Mouse (Mus musculus): Measurements from ENCODE around the gene Psmd6.

Psmd6 gene

DNA sequence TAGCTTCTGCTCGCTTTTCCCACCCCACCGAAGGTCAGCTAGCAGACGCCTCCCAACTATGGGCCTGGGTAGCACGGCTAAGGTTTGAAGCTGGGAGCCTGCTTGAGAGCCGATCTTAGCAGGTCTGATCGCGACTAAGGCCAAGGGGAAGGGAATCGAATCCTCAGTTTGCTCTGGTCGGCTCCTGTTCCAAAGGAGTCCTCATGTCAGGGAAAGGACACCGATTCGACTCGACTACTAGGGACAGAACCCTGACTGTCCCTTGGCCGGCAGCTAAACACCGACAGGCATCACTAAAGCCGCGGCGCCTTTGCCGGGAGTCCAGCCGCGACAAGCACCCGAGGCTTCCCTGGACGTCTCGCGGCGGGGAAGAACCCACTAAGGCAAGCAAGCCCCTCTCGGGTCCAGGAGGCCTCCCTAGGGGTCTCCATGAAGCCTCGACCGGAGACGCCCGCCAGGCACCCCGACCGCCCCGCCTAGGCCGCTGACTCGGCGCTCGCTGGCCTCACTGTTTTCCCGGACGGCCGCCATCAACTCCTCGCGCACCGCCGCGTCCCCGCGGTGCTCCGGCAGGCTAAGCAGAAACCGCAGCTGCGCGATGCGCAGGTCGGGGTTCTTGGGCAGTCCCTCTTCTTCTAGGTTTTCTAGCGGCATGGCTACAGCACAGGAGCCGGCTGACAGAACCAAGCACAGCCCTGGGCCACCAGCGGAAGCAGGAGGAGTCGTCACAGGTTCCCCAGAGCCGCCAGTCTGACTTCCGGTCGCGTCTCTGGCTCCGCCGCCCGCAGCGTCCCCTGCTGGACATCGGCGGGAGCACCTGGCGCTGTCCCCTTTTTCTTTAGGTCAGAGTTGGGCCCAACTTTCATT is at the start of gene Psmd6:
Psmd6 (minus strand) TSS at position 755 of the 867 bp plus-strand sequence.
- in situ Hi-C loops (cut with MboI, MseI) = loop anchor here (5.0 kb wide), 2 partner anchors 227 to 232 kb away; partner anchors contain the start of gene Il3ra (in 1 of the 2)

DNA sequence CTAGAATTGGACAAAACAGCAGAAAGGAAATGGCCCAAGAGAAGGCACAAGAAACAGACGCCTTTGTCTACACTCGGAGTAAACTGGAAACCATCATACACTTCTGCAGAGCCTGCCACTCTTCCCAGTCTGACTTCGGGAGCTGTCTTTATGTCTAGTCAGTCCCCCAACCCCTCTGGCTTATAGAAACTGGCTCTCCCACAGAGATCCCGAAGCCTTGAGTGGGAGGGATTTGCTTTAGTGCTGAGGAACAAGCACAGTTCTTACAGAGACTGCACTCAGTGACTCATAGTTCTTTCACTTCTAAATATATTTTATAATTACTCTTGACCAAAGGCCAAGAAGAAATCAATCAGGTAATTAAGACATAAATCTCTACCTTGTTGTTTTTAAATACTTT is 10.1 kb downstream of the Psmd6 start:
- in situ Hi-C loops (cut with MboI, MseI) = no loop called here

DNA sequence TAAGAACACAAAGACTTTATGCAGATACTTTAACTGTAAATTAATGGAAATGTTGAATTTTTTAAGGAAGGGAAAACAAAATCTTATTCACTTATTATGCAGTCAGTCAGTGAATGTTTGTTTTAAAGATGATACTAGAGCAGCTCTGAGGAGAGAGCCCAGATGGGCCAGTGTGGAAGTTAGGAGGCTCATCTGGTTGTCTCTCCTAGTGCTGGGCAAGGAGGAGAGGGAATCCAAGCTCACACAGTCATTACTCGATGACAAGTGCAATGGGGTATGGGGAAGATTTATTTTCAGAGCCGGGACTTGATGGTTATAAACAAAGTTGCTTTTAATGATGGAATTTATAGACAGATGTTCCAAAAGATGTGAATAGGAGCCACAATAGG is 15.9 kb downstream of the Psmd6 start:
- in situ Hi-C loops (cut with MboI, MseI) = no loop called here

DNA sequence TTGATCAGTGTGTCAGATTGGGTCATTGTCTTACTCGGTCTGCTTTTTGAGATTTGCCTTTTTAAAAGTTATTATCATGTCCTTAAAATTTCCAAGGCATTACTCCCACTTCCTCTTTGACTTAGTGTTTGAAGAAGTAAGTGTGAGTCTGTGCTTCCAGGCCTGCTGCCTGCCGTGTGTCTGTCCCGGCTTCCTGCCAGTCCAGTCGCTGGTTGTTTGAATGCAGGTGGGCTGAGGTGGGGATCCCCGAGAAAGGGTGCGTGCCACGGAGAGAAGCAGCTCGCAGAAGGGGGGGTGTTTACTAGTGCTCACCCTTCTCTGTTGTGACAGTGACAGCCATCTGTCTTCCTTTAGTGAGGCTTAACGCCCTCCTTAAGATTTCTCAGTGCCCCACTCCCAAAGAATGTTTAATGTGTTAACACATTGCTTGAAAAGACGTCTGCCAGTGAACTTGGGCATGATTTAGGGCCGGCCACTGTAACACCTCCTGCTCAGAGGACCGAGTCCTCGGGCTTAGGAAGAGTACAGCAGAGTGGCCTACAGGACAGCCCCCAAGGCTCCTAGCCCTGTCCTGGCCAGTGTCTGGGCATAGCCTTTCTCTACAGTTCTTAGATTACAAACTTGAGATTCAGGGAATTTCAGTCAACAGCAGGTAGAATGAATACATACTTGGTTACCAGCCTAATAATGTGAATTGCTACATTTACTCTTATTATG is 16.4 kb downstream of the Psmd6 start:
- in situ Hi-C loops (cut with MboI, MseI) = no loop called here

DNA sequence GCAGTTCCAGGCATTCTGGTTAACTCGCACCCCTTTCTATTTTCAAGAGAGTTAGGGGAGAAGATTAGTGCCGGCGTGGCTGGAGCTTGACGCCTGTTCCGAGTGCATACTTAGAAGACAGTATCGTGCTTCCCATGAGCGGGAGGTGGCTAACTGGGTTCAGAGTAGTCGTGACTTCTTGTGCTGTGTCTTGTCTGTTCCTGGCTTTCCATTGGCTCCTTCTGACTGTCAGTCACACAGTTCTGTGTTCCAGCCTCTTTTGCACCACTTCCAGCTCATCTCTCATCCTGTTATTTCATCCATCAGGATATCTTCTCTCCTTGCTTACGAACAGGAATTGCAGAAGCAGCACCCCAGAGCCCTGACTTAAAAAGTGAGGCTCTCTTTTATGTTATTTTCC is 19.5 kb downstream of the Psmd6 start:
- in situ Hi-C loops (cut with MboI, MseI) = no loop called here

DNA sequence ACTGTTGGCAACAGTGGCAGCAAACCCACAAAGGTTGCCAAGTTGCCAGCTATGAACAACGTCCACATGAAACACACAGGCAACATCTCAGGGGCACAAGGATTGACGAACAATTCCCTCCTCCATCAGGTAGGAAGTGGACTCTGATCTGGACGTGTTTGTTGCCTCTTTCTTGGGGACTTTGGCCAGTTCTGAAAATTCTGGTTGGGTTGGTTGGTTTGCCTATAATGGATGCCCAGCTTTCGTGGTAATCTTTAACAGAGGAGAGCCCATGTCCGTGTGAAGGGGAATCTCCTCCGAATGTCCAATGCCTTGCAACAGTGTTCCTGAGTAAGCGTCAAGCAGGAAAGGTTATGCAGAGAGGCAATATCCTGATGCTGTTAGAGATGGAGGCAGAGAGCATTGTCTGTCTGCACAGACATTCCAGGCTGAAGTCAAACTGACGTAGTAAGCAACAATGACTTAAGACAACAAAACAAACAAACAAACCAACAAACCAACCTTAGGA is 20.0 kb downstream of the Psmd6 start:
- in situ Hi-C loops (cut with MboI, MseI) = no loop called here

DNA sequence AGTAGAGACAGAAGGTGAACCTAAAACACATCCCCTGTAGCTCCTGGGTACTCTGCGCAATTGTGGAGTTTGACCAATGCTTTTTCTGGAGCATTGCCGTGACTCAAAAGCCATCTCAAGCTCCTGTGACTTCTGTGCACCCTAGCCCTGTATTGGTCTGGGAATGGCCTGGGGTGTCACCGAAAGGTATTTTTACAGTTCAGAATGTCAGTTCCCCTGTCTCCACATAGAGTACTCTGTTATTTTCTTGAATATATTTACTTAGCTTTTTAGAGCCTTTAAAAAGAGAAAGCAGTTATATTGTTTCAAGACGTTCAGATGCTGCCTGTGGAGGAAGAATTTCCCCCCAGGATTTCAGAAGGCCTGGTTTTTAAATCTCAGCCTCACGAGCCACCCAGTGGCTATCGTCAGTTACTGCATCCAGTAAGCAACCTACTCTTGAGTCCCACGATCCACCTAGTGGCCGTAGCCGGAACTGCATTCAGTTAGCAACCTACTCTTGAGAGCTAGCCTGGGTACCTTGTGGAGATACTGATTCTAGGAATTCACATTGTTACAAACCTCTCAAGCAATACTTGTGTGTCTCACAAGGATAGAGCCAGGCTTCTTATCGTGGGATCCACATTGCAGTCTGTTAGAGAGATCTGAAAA is 22.3 kb downstream of the Psmd6 start:
- in situ Hi-C loops (cut with MboI, MseI) = no loop called here

DNA sequence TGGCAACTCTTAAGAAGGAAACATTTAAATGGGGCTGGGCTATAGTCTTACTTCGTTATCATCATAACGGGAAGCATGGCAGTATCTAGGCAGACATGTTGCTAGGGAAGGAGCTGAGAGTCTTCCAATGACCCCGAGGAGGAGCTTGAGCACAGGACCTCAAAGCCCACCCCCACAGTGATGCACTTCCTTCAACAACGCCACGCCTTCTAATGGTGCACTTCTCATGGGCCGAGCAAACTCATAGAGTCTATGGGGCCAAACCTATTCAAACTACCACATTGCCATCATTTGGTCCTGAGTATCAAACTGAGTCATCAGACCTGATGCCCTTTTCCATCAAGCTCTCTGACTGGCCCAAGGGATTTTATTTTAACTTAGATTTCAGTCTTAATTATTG is 30.2 kb downstream of the Psmd6 start:
- in situ Hi-C loops (cut with MboI, MseI) = no loop called here

DNA sequence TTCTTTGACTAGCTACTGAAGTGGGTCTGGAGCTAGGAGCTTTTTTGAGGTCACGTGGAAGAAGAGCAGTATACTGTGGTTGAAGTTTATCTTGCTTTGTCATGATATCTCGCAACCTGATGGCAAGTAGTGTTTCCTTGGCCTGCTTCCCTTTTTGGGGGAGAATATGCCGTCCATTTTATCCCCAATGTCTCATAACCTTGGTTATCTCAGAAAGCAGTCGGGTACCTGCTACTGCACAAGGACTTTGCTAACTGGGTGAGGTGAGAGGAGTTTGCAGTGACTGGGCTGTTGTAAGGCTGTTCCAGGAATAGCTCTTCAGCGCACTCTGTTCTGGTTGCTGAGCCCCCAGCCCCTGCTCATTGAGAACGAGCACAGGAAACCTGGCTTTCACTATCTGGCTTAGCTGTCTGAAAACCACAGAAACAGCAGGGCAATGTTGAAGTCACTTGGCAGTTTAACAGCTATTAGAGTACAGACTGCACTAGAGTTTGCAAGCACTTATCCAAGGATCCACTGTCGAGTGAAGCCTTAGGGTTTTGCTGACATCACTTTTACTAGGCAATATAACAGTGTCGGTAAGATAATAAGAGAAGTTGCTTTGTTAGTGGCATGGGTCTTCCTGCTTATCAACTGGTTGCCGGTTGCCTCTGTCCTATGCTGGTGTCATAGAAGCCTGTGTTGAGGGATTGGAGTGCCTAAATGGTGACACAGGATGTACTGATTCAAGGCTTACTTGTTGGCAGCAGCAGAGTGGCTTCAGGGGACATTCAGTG is 32.6 kb downstream of the Psmd6 start:
- in situ Hi-C loops (cut with MboI, MseI) = no loop called here

DNA sequence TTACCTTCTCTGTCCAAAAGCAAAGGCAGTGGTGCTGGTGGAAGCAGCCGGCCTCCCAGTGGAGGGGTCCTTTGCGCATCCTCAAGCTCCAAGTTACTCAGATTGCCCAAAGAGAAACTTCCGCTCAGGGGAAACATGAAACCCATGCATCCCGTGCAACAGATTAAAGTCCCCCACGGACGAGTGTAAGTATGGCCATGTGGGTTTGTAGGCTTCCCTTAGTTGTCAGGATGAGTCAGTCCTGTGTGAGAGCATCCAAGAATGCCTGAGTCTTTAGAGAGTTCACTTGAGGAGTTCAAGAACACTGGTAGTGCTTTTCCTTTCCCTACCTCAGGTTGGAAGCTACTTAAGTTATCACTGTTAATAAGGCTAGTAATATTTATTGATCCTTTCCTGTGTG is 33.4 kb downstream of the Psmd6 start:
- in situ Hi-C loops (cut with MboI, MseI) = no loop called here

DNA sequence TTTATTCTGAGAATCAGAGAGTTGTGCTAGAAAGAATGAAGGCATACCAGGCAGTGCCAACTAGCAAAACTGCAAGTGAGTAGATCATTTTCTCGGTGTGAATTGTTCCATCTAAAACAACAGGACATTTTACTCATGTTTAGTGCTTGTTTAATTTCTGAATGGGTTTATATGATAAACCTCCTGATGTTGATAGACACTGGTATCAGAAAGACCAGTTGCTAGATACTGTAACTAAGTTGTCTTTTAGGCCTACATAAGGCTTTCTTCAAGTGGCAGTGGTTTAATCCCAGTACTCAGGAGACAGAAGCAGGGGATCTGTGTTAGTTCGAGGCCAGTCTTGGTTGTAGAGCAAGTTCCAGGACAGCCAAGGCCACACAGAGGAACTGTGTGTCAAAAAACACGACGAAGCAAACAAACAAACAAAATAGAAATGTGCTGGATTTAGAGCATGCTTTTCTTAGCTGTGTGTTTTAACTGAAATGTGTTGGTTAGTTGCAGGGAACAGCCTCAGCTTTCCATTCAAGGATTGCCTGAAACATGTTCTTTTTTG is 34.0 kb downstream of the Psmd6 start:
- in situ Hi-C loops (cut with MboI, MseI) = no loop called here

DNA sequence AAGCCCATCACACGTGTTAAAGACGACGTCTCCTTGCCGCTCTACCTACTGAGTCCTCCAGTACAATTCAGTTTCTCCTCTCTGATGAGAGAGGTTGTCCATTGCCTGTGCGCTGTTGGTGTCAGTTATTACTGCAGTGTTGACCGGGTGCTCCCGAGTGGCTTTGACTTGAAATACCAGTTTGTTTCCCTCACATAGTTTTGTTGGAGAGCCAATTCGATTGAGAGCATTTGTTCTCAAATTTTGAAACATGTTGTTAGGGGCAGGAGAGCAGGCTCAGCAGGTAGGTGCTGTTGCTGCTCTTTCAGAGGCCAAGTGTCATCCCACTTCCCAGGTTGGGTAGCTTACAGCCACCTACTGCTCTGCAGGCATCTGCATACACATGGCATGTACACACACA is 37.0 kb downstream of the Psmd6 start:
- in situ Hi-C loops (cut with MboI, MseI) = no loop called here

DNA sequence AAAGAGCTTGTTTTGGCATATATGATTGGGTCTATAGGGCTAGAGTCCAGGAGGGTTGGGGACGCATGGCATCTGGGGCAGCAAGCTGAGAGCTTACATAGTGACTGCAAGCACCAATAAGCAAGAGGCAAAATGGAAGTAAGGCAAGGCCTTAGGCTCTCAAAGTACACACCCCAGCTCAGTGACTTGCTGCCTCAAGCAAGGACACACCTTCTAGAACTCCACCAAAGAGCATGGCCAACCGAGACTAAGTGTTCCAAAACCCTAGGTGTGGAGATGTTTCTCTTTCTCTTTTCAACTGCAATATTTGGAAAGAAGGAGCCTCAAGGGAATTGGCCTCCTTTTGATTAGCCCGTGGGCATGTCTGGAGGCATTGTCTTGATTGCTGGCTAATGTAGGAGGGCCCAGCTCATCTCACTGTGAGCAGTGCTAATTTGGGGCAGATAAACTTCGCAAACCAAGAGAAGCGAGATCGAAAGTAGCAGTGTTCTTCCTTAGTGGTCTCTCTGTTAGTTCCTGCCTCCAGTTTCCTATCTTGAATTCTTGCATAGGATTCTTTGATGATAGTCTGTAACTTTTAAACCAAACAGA is 40.1 kb downstream of the Psmd6 start:
- in situ Hi-C loops (cut with MboI, MseI) = no loop called here

DNA sequence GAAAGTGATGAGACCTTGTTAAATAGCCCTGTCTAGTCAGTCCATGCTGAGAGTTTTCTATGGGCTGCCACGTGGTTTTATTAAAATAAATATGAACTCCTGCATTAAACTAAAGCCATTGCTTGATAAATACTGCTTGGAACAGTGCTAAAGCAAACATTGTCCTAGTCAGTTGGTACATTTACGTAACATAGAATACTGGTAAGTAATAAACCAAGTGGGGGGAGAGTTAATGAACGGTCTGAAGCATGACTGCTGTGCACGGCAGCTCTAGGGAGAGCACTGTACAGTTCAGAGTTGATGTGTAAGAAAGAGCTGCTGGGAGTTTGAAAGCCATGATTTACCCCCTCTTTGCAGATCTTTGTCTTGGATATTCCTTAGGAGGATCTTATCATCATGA is 49.3 kb downstream of the Psmd6 start:
- in situ Hi-C loops (cut with MboI, MseI) = loop anchor here in 1 of 2 experiments (25.0 kb wide), 1 partner anchor 566 kb away; no protein-coding TSS in a partner anchor

DNA sequence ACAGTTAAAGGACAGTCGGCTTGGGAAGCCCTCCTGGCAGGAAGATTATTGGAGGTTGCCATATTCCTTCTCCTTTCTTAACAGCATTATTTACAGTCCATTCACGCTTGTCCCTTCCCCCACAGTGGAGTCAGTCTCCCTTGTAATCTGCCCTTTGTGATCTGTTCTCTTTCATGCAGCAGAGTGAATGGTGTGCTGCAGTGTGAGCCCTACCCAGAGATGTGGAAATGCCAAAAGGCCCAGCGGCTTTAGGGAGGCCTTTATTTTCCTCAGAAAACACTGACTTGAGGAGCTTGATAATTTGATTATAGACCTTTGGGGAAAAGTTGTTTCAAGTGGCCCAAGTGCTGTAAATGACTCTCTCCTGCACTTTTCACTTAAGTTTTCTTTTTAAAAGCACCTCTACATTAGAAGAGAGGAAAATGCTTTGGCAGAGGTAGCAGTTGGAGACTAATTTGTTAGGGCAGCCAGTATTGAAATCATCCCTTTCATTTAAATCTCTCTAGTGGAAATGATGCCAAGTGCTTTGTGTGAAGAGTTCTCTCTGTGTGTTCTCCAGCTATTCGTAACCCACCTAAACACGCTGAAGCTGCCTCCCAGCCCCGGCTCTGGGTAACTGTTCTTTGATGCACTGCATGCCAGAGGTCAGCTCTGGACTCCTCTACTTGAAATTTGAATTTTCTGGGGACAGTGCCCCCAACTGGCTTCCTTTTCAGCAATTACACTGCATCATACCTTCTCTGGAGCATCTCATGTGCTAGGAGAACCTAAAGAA is 50.1 kb downstream of the Psmd6 start:
- in situ Hi-C loops (cut with MboI, MseI) = loop anchor here in 1 of 2 experiments (25.0 kb wide), 1 partner anchor 567 kb away; no protein-coding TSS in a partner anchor

DNA sequence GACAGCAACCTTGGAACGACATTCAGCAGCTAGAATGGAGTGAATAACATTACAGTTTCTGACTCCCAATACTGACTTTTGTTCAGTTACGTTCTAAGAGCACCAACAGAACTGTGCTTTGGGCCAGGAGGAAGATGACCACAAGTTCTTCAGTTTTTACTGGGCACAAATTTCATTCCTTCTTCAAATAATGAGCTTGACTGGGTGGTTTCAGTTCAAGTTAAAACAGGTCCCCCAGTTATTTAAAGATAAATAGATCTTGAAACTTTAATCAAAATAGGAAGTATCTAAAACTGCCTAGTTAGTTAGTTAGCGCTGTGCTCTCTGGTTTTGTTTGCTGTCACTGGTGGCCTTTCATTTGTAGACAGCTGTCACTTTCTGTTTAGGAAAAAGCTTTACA is 52.2 kb downstream of the Psmd6 start:
- in situ Hi-C loops (cut with MboI, MseI) = loop anchor here in 1 of 2 experiments (25.0 kb wide), 1 partner anchor 569 kb away; no protein-coding TSS in a partner anchor

DNA sequence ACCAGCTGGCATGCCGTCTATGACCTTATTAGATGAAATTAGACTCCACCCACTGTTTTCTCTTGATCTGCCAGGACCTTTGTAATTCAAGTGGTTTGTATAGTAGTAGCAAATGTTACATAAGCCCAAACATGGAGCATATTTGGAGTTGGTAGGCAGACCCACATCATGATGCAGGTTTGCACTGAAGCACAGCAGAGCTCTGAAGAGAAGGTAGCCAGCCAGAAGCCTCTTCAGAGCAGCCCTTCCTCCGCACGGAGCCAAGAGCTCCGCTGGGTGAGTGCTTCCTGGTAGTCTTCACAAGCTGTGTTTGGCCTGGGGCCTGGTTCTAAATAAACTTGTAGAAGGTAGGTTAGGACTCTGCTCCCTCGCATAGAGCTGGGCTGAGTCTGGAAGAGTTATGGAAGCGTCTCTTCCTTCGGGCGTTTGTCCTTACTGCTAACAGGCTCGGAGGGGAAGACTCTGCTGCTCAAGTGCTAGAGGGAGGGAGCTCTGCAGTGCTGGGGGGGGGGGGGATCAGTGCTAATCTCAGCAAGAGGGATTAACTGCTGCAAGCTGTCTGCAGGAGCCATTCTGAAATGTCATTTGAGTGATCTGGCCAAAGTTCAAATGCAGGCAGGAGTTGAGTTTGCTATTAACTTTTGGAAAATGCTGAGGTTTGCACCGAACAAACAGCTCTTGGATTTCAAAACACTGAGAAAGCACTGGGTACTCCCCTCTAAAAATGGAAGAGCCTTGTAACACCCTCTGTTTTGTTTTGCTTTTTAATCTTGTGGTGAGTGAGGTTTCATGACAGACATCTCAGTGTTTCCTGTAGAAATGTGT is 52.9 kb downstream of the Psmd6 start:
- in situ Hi-C loops (cut with MboI, MseI) = loop anchor here in 1 of 2 experiments (25.0 kb wide), 1 partner anchor 569 kb away; no protein-coding TSS in a partner anchor

DNA sequence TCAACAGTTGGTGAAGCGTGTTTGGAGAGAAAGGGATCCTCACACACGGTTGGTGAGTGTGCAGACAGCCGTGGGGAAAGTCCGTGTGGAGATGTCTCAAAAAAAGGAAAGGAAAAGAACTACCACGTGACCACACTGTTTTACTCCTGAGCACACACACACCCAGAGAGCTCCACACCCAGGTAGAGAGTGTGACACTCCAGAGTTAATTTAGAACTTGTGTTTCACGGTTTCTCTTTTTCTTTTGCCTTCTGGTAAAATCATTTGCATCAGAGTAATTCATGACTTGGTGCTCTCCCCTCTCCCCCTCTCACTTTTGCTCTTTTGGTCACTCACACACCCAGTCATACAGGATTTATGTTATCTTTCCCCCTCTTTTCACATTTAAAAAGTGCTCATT is 54.5 kb downstream of the Psmd6 start:
- in situ Hi-C loops (cut with MboI, MseI) = loop anchor here in 1 of 2 experiments (25.0 kb wide), 1 partner anchor 571 kb away; no protein-coding TSS in a partner anchor

DNA sequence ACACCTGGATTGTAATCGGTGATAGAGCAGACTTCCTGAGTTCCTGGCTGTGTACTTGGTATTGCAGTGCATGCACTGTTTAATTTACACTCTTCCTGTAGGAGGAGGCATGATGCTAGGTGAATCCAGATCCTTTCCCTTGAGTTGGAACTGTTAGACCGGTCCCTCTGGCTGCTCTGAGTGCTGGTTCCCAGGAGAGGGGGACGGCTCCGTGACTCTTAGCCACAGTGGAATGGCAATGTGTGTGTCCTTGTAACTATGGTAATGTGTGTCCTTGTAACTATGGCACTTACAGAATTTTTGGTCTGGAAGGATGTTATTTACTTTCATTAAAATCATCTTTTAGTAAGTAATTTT is 55.7 kb downstream of the Psmd6 start:
- in situ Hi-C loops (cut with MboI, MseI) = loop anchor here in 1 of 2 experiments (25.0 kb wide), 1 partner anchor 572 kb away; no protein-coding TSS in a partner anchor
